Mouse (Mus musculus): ENCODE data around the gene Tomm5. TPM values are rescaled to one million over a fixed set of nuclear protein-coding genes. Genes with fewer than 3 reads are reported as not detected.
A peak's percentile ranks its signal among the peaks of the same experiment; 100 is the strongest.

Gene Tomm5
- polyA plus RNA-seq, 1 experiment from 2014 or later, result 480 TPM

- DNase-seq (ENCODE audit: low spot score), result no peak
- no peak for ATAC-seq (replicated peaks; ENCODE audit: low FRiP score)
- Histone ChIP-seq H3K9ac (ENCODE audit: low read depth, low read length) (peak overlapping the region; percentile 80; the same call in 1 of the 2 replicates), H3K4me3 (ENCODE audit: low read depth, low read length) (no peak overlapping the region), H3K4me1 (replicated peaks; ENCODE audit: control insufficient read depth, insufficient read depth, low read length) (peaks cover 4% of the 10 kb centered on the region; the same call in 1 of the 2 replicates), H3K9me3 (ENCODE audit: control insufficient read depth, low read length) (no peaks in the 10 kb centered on the region), H3K27ac (ENCODE audit: low read depth, low read length) (no peak overlapping the region), H3K27me3 (replicated peaks; ENCODE audit: control insufficient read depth, insufficient read depth, low read length) (no peaks in the 10 kb centered on the region), H3K36me3 (ENCODE audit: control insufficient read depth, insufficient read depth, low read length) (peaks cover 9% of the 10 kb centered on the region; the same call in 1 of the 2 replicates), H3K4me2 (peak overlapping the region; percentile 70)
- 65% methylated on average over 8 of the region's 8 CpGs for WGBS
Measured at GRCm38 (mm10) chr4:45108456-45109110, 669 bp upstream of the Tomm5 start.

- Histone ChIP-seq H3K4me1 (replicated peaks; ENCODE audit: control insufficient read depth, insufficient read depth, low read length) (peaks cover 4% of the 10 kb centered on the region; the same call in 1 of the 2 replicates), H3K9ac (ENCODE audit: low read depth, low read length) (peak overlapping the region; percentile 80), H3K36me3 (ENCODE audit: control insufficient read depth, insufficient read depth, low read length) (peaks cover 12% of the 10 kb centered on the region; the same call in 1 of the 2 replicates), H3K4me2 (peak overlapping the region; percentile 70), H3K4me3 (ENCODE audit: low read depth, low read length) (peak overlapping the region; percentile 73), H3K9me3 (ENCODE audit: control insufficient read depth, low read length) (no peaks in the 10 kb centered on the region), H3K27ac (ENCODE audit: low read depth, low read length) (no peak overlapping the region), H3K27me3 (replicated peaks; ENCODE audit: control insufficient read depth, insufficient read depth, low read length) (no peaks in the 10 kb centered on the region)
- 8% methylated on average over 4 of the region's 4 CpGs for whole genome bisulfite sequencing
- DNase-seq (ENCODE audit: low spot score) (no peak), ATAC-seq (replicated peaks; ENCODE audit: low FRiP score) (no peak)
Measured at GRCm38 (mm10) chr4:45107066-45107465, 848 bp downstream of the Tomm5 start.

GRCm38 (mm10) chr4:45106409-45106808 is 1.5 kb downstream of the Tomm5 start:
- Histone ChIP-seq H3K9me3 (ENCODE audit: control insufficient read depth, low read length) (no peaks in the 10 kb centered on the region), H3K36me3 (ENCODE audit: control insufficient read depth, insufficient read depth, low read length) (peaks cover 12% of the 10 kb centered on the region; the same call in 1 of the 2 replicates), H3K4me1 (replicated peaks; ENCODE audit: control insufficient read depth, insufficient read depth, low read length) (peaks cover 4% of the 10 kb centered on the region; the same call in 1 of the 2 replicates), H3K27ac (ENCODE audit: low read depth, low read length) (no peak overlapping the region), H3K4me2 (peak overlapping the region; percentile 70), H3K4me3 (ENCODE audit: low read depth, low read length) (peak overlapping the region; percentile 73), H3K9ac (ENCODE audit: low read depth, low read length) (peak overlapping the region; percentile 80), H3K27me3 (replicated peaks; ENCODE audit: control insufficient read depth, insufficient read depth, low read length) (no peaks in the 10 kb centered on the region)
- 58% methylated on average over 5 of the region's 5 CpGs for WGBS
- ATAC-seq (replicated peaks; ENCODE audit: low FRiP score) (no peak), DNase-seq (ENCODE audit: low spot score) (no peak)

- Histone ChIP-seq H3K4me1 (replicated peaks; ENCODE audit: control insufficient read depth, insufficient read depth, low read length) (no peaks in the 10 kb centered on the region), H3K4me2 (no peak overlapping the region), H3K27ac (ENCODE audit: low read depth, low read length) (no peak overlapping the region), H3K9me3 (ENCODE audit: control insufficient read depth, low read length) (no peaks in the 10 kb centered on the region), H3K4me3 (ENCODE audit: low read depth, low read length) (no peak overlapping the region), H3K36me3 (ENCODE audit: control insufficient read depth, insufficient read depth, low read length) (no peaks in the 10 kb centered on the region), H3K9ac (ENCODE audit: low read depth, low read length) (no peak overlapping the region), H3K27me3 (replicated peaks; ENCODE audit: control insufficient read depth, insufficient read depth, low read length) (no peaks in the 10 kb centered on the region)
- WGBS, result 26% methylated on average over 7 of the region's 7 CpGs
- DNase-seq (ENCODE audit: low spot score) (peak; percentile 72), ATAC-seq (replicated peaks; ENCODE audit: low FRiP score) (0 out of 2 replicates have a peak, but pooled peaks have one; percentile 34)
Measured at GRCm38 (mm10) chr4:45097198-45097872, 10.6 kb downstream of the Tomm5 start.

GRCm38 (mm10) chr4:45084895-45085290 is 23.0 kb downstream of the Tomm5 start:
- H3K27me3 ChIP-seq (replicated peaks; ENCODE audit: control insufficient read depth, insufficient read depth, low read length), result no peaks in the 10 kb centered on the region
- peak overlapping the region; percentile 88 for H3K4me2 ChIP-seq
- DNase-seq (ENCODE audit: low spot score) (no peak), ATAC-seq (replicated peaks; ENCODE audit: low FRiP score) (no peak)
- H3K9me3 ChIP-seq (ENCODE audit: control insufficient read depth, low read length), result no peaks in the 10 kb centered on the region
- peaks cover 8% of the 10 kb centered on the region for H3K4me1 ChIP-seq (replicated peaks; ENCODE audit: control insufficient read depth, insufficient read depth, low read length)
- peak overlapping the region; percentile 47; the same call in 1 of the 2 replicates for H3K9ac ChIP-seq (ENCODE audit: low read depth, low read length)
- H3K27ac ChIP-seq (ENCODE audit: low read depth, low read length), result peak overlapping the region; percentile 42; the same call in 1 of the 2 replicates
- peak overlapping the region; percentile 73 for H3K4me3 ChIP-seq (ENCODE audit: low read depth, low read length)
- no peaks in the 10 kb centered on the region for H3K36me3 ChIP-seq (ENCODE audit: control insufficient read depth, insufficient read depth, low read length)
- WGBS, result 46% methylated on average over 8 of the region's 8 CpGs

GRCm38 (mm10) chr4:45084021-45084894 is 23.7 kb downstream of the Tomm5 start, which contains the start of gene Fbxo10:
Gene Fbxo10, minus strand, starts transcription at chr4:45084604.
- peak within 1 kb of the TSS; percentile 76 for H3K9ac ChIP-seq (ENCODE audit: low read depth, low read length)
- WGBS, result under 1% methylated on average over 77 of the region's 77 CpGs
- no peaks in the 10 kb centered on the region for H3K27me3 ChIP-seq (replicated peaks; ENCODE audit: control insufficient read depth, insufficient read depth, low read length)
- DNase-seq (ENCODE audit: low spot score) (peak; percentile 91), ATAC-seq (replicated peaks; ENCODE audit: low FRiP score) (peak; percentile 93)
- peak within 1 kb of the TSS; percentile 42 for H3K27ac ChIP-seq (ENCODE audit: low read depth, low read length)
- H3K4me1 ChIP-seq (replicated peaks; ENCODE audit: control insufficient read depth, insufficient read depth, low read length), result peaks cover 8% of the 10 kb centered on the region
- no peaks in the 10 kb centered on the region for H3K36me3 ChIP-seq (ENCODE audit: control insufficient read depth, insufficient read depth, low read length)
- H3K4me3 ChIP-seq (ENCODE audit: low read depth, low read length), result peak within 1 kb of the TSS; percentile 73
- peak within 1 kb of the TSS; percentile 88 for H3K4me2 ChIP-seq
- H3K9me3 ChIP-seq (ENCODE audit: control insufficient read depth, low read length), result no peaks in the 10 kb centered on the region

GRCm38 (mm10) chr4:45083487-45083886 is 24.4 kb downstream of the Tomm5 start:
- H3K4me1 ChIP-seq (replicated peaks; ENCODE audit: control insufficient read depth, insufficient read depth, low read length), result peaks cover 8% of the 10 kb centered on the region

GRCm38 (mm10) chr4:45082951-45083350 is 25.0 kb downstream of the Tomm5 start:
- Histone ChIP-seq H3K27ac (ENCODE audit: low read depth, low read length) (no peak overlapping the region), H3K9ac (ENCODE audit: low read depth, low read length) (0 out of 2 replicates have a peak overlapping the region, but pooled peaks have one; percentile 37), H3K4me2 (peak overlapping the region; percentile 88), H3K4me3 (ENCODE audit: low read depth, low read length) (peak overlapping the region; percentile 73), H3K4me1 (replicated peaks; ENCODE audit: control insufficient read depth, insufficient read depth, low read length) (peaks cover 8% of the 10 kb centered on the region), H3K36me3 (ENCODE audit: control insufficient read depth, insufficient read depth, low read length) (no peaks in the 10 kb centered on the region), H3K27me3 (replicated peaks; ENCODE audit: control insufficient read depth, insufficient read depth, low read length) (no peaks in the 10 kb centered on the region), H3K9me3 (ENCODE audit: control insufficient read depth, low read length) (no peaks in the 10 kb centered on the region)
- DNase-seq (ENCODE audit: low spot score), result no peak
- WGBS, result 85% methylated on average over 9 of the region's 9 CpGs
- no peak for ATAC-seq (replicated peaks; ENCODE audit: low FRiP score)

More at GRCm38 (mm10) chr4:45083487-45083886, 24.4 kb downstream of the Tomm5 start:
- Histone ChIP-seq H3K4me3 (ENCODE audit: low read depth, low read length) (peak overlapping the region; percentile 73), H3K9me3 (ENCODE audit: control insufficient read depth, low read length) (no peaks in the 10 kb centered on the region), H3K9ac (ENCODE audit: low read depth, low read length) (peak overlapping the region; percentile 76; the same call in 1 of the 2 replicates), H3K27me3 (replicated peaks; ENCODE audit: control insufficient read depth, insufficient read depth, low read length) (no peaks in the 10 kb centered on the region), H3K27ac (ENCODE audit: low read depth, low read length) (no peak overlapping the region), H3K4me2 (peak overlapping the region; percentile 88), H3K36me3 (ENCODE audit: control insufficient read depth, insufficient read depth, low read length) (no peaks in the 10 kb centered on the region)
- WGBS, result 6% methylated on average over 8 of the region's 8 CpGs
- ATAC-seq (replicated peaks; ENCODE audit: low FRiP score) (no peak), DNase-seq (ENCODE audit: low spot score) (no peak)
